Mouse (Mus musculus): ENCODE results near the gene Tirap. TPM values are rescaled to one million over a fixed set of nuclear protein-coding genes. Genes with fewer than 3 reads are reported as not detected.
"Not testable (repeated sequence)": the region's sequence is repeated elsewhere in the genome, so short reads cannot be mapped to it uniquely, and the experiment has no call there.

Tirap gene
- total RNA-seq, 1 experiment from 2014 or later = 5.9 TPM

DNA sequence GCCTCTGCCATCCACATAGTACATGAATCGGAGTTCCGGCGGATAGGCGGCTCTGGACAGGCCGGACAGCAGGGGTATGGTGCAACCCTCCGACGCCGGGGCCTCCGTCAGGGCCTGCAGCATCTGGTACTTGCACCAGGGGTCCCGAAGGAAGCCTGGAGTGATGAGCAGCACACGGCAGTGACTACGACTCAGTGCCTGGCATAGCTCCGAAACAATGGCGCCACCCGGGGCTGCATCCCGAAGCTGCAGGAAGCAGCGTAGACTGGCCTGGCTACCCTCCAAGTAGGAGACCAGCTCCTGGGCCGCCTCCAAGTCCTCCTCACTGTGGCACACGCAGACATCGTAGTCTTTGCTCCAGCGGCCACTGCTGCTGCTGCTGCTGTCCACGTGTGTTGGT is 11.4 kb downstream of the Tirap start:
- peak; percentile 62 for DNase-seq

DNA sequence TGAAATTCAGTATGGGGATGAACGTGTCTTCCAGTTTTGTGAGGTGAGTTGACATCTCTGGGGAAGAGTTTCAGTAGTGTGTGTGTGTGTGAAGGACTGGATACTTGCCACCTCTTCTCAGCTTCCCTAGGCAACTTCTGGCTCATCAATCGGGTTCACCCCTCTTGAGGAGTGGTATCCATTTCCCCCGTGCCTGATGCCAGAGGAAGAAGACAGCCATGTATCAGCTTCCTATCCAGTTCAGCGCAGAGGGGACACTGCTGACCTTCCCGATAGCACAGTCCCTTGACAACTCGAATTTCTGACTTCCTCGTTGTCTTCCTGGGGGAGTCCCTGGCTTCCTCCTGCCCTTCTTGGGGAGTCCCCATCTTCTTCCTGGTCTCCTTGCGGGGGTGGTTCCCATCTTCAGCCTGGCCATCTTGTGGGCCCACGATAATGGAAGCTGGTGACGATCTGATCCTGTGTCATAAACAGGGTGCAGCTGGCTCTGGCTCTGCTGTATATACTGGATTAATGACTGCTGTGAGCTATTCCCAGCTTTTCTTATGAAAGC is 12.7 kb downstream of the Tirap start:
- no peak for DNase-seq

DNA sequence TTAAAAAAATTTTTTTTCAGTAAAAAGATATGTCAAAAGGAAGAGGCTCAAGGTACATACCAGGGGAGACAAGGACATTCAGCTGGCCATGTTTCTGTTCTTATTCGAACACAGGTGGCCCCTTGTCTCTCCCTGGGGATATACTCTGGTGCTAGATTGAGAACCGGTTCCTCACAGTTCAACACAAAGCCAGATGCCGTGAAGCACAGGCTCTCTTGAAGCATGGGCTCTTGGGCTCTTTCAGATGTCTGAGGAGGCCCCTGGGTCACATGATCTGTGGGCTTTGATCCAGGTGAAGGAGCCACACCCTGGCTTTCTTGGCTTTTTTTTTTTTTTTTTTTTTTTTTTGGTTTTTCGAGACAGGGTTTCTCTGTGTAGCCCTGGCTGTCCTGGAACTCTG is 13.7 kb downstream of the Tirap start:
- DNase-seq = no peak

DNA sequence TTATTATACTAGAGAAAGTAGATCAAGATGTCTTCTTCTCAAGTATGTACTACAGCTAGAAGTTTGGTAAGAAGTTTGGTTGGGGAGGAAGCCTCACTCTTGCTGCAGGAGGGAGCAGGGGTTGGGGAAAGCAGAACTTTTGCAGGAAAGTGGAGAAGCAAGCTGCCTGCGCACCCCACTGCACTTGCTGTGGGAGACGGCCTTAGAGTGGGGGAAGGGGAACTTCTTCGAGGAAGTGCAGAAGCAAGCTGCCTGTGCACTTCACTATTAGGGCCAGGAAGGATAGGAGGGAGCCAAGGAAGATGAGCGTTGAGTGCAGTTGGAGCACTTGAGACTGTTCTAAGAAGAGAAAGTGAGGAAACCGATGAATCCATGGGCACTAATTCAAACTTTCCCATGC is 16.7 kb downstream of the Tirap start:
- DNase-seq = no peak

DNA sequence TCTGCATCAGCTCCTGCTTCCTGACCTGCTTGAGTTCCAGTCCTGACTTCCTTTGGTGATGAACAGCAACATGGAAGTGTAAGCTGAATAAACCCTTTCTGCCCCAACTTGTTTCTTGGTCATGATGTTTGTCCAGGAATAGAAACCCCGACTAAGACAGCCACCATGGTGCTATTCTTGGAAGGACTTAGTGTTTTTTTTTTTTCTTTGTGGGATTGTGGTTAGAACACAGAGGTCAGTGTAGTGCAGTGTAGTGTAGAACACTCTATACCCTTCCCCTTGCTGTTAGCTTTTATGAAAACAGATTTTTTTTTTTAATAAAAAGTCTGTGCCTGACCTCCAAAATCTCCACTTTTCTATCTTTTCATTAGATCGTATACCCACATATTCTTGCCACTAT is 17.3 kb downstream of the Tirap start:
- DNase-seq = no peak

DNA sequence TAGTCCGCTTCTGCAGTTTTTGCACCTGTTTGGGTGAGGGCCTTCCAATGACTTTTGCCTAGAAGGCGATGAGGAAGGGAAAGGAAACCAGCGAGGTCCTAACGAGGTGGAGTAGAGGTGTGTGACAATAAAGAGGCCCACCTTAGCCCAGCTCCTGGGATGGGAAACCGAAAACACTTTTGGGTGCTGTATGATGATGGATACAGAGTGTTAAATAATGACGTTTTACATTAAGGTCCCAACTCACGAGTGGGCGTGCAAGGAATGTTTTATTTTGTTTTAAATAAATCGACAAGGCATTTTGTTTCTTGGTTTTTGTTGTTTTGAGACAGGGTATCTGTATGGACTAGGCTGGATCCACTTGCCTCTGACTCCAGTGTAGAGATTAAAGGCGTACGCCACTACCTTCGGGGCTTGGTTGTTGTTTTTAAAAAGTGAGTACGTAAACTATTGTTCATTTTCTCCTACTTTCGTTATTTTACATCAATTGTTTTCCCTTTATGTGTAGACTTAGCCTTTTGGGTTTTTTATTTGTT is 23.9 kb downstream of the Tirap start:
- DNase-seq = no peak

DNA sequence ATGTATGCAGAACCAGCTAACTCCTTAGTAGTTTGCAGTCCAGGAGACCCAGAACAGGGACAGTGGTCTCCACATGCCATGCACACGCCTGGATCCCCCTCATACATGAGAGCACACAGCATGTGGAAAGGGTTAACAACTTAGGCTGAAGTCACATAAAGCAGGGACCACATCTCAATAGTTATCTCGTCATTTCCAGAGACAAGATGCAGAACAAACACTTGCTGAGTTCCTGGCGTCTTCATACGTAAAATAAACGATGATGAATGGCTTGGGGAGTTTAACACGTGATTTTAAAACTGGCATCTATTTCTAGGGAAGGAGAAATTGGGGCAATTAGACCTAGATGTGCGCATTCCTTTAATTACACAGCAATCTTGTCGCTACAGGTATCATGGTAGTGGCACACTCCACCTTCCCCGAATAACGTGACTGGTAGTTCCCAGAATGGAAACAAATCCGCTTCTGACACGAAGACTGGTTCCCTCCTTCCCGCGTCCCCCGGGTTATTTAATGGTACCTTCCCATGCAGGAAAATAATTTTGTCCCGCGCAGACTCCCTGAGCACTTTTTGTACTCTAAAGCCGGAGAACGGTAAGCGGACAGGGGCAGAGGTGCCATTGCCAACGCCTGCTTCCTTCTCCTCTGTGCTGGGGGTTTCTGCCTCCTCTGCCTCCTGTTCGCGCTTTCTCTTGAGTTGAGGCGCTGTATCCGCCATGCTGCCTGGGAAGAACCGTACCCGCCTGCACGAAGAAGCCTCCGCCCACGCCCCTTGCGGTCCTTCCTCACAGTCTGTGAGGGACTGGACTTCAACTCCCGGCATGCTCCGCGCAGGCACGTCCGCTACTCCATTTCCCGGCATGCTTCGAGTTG is 24.6 kb downstream of the Tirap start, which contains the start of gene Dcps:
TSS of gene Dcps (minus strand) at position 811 of the 873 bp plus-strand sequence.
- DNase-seq = peak; percentile 96

DNA sequence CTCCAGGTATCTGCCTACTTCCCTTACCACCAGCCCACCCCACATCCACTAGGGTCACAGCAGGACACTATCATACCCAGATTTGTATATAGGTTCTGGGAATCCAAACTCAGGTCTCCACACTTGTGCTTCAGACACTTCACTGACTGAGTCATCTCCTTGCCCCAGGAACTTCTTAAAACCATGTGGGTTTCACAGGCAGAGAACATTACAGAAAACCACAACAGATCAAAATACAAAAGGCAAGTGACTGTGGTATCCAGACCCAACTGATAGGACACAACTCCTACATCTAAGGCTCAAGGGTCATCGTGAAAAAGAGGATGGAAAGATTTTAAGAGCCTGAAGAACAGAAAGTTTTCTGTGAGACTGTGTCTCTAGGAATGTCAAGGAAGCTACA is 26.8 kb downstream of the Tirap start:
- DNase-seq = no peak

DNA sequence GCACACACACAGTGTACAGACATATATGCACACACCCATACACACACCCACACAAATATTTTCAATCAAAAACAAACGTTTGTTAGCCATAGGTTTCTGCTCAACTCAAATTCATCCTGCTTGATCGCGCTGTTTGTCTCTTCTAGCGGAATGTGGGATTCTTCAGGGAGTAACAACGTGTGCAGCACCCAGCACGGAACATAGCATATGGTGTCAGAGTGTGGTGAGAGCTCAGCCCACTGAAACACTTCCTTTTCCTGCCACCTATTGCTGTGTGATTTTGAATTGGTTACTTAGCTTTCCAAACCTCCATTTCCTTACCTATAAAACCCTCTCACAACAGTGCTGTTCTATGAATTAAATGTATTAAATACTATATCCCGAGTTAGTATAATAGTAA is 30.0 kb downstream of the Tirap start:
- no peak for DNase-seq

DNA sequence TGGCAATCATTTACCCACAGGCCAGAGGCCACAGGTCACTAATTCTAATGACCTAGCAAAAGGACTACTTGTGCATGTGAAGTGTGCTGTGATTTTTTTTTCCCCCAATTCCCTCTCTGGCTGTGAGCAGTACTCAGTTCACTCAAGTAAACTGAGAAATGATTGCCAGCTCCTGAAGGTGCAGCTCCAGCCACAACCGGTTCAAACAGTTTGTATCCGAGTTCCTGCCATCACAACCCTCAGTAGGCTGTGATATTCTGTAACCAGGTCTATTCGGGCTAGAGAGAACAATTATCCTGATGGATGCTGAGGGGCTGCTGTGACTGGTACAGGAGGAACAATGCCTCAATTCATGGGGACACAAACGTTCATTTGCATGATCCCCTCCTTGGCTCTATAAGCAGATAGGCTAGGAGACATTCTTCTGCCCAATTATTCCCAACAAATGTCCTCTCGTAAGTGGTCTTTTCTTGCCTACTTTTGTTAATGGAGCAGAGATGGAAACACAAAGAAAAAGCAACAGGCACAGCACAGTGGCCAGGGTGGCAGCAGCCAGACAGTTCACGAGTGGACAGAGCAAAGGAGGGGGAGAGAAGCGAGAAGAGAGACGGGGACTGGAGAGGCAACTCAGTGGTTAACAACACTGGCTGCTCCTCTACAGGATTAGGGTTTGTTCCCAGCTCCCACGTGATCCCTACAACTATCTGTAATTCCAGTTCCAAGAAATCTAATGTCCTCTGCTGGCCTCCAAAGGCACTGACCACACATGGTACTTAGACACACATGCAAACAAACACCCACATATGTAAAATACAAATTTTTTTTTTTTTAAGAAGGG is 33.1 kb downstream of the Tirap start:
- no peak for DNase-seq

DNA sequence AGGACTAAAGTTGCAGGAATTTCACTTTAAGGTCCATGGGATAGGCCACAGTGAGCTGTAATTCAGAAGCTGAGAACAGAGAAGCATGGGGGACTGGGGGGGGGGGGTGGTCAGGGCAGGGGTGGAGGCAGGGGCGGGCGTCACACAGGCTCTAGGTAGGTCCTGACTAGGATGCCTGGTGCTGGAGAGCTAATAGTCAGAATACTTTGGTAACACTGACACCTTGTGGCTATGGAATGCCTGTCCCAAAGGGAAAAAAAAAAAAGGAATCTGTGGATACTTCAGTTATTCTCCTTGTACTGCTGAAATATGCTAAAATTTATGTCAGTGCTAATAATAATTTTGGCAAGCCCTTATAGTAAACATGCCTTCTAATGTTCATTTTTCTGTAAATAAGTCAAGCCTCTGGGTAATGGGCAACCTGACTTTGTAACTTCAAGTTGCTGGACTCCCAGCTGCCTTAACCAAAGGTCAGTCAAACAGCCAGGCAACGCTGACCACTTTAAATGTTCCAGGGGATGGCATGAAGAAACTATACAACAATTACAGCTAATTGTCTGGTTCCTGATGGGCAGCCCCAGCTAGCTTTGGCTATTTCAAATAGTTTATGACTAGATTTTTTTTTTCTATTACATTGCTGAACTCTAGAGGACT is 33.8 kb downstream of the Tirap start:
- peak; percentile 51 for DNase-seq

DNA sequence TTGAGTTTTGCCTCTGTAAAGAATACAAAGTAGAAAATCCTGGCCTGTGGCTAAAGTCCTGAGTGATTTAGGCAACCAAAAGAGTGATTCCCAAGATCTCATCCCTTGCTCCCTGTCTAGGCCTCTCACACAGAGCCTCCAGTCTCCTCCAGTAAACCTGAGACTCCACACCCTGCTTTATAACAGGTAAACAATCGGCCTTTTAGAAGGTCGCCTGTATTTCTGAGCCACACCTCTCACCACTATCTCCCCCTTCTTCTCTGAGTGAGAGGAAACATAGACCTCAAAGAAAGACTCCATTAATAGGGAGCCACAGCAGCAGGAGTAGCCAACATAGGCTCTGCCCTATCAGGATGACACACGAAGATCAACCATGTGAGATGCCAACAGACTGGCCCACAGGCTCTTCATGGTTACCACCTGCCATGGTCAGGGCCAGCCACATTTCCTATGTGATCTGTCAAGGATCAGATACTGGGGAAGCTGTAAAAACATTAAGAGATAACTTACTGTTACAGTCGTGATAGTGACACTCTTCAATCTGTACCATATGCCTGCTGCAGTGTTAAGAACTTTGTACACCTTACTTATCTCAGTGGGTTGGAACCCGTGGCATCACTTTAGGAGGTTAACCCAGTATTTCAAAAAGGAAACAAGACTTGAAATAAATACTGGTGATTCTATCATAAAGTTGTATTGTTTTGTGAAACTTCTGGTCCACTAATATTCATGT is 35.8 kb downstream of the Tirap start:
- no peak for DNase-seq

DNA sequence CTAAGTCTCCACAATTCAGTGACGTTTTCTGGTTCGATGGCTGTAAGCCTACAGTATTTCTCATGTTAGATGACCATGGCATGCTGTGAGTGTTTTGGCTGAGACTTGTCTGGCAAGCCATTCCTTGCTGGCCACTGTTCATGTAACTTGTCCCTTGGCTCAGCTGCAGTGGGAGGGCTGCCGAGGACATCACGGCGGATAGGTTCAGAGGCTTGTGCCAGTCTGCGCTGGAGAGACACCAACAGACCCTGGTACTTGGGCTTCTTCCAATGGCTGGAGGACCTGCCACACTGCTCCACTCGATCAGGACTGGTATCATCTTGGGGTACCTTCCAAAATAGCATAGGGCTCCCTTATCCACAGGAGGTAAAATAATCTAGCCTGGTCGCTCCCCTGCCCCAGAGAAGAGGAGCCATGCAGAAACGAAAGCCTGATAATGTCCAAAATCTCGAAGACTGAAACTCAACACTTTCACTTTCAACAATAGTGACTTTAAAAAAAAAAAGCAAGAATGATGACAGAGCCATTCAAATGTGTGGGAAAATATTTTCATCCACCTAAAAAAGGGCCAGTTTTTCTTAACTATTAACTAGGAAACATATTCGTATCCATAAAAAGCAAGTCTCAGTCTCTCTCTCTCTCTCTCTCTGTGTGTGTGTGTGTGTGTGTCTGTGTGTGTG is 36.9 kb downstream of the Tirap start:
- peak; percentile 59 for DNase-seq

DNA sequence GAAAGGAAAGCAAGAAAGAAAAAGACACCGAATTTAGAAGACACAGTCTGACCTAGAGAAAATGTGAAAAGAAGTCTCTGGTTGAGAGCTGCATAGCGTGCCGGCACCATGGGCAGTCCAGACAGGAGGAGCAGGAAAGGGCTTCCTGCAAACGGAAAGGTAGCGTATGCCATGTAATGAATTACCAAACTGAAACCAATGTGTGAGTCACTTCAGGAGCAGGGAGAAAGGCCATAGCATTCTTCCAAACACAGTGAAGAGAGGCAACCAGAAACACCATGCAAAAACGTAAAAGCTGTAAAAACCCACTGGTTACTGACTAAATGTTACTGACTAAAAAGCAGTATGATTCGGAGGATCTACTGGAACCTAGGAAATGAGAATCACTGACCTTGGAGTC is 38.4 kb downstream of the Tirap start:
- no peak for DNase-seq

DNA sequence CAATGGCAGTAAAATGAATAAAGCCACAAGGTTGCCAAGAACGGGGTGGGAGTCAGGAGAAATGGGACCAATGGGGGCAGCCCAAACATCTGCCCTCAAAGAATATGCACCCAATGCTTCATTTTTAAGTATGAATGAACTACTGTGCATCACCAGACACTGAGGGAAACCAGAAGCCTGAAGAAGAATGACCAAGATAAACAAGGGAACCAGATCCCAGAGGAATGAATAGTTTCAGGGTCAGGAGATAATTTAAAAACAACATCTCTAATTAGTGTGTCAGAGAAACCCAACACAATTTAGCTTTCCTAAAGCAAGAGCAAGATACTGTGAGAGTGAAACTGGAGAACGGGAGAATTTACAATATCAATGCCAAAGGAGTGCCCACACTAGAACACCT is 39.4 kb downstream of the Tirap start:
- DNase-seq = no peak

DNA sequence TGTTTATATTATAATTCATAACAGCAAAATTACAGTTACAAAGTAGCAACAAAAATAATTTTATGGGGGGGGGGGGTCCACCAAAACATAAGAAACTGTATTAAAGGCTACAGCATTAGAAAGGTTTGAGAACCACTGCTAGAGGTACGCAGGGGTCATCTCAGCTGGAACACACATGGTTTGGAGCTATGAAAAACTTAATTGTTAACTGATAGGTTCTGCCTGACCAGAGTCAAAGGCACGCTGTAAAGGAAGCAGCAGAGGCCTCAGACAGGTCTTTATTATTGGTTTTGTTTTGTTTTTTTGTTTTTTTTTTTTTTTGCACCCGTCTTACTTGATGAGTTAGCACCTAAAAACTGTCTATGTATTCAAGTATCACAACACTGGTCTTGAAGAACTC is 41.6 kb downstream of the Tirap start:
- DNase-seq = no peak

DNA sequence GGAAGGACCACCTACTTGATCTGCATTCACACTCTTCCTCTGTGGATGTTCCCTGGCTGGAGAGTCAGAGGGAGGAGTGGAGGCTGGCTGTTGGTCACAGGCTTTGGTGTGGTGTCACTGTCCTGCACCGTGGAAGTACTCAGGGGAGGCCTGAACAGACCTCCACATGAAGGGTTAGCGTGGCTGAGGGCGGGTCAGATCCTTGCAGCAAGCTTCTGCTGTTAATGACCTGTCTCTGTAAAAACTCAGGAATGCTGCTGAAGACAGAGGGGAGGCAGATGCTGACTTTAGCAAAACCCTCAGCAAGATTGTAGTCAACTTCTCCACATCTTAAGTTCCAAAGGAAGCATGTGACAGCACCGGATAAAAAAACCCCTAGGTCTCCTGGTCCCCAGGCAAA is 43.2 kb downstream of the Tirap start:
- no peak for DNase-seq

DNA sequence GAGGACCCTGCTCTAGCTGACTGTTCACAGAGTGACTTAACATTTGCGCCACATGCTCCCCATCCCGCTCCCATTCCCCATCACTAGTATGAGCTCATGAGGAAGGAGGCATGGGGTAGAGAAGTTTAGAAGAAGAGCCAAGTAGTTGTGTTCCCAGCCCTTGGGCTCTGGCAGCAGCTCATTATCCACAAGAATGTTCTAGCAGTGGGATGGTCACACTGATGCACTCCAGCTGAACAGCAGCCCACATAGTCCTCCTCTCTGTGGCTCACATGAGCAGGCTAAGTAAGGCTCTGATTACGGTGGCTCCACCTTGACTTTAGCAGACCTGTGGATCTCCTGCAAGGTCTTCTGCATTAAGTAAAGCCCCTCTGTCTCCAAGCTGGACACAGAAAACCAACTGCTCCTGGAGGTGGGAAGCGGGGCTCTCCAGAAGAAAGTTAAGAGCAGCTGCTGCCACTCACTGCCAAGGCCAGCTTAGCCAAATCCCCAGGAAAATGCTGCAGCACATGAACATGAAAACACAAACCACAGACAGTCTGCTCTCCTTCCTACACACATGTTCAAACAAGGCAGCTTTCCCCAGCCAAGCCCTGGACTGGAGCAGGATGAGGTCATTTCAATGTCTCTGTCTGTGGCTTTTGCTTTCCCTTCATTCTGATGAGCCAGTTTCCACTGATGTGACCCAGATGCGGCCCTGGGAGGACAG is 43.9 kb downstream of the Tirap start:
- no peak for DNase-seq

DNA sequence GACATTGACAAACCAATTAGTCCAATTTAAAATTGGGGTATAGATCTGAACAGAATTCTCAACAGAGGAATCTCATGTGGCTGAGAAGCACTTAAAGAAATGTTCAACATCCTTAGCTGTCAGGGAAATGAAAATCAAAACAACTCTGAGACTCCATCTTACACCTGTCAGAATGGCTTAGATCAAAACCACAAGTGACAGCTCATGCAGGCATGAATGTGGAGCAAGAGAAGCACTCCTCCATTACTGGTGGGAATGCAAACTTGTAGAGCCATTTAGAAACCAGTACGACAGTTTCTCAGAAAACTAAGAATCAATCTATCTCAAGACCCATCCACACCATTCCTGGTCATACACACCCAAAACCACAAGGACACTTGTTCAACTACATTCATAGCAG is 47.2 kb downstream of the Tirap start:
- no peak for DNase-seq

DNA sequence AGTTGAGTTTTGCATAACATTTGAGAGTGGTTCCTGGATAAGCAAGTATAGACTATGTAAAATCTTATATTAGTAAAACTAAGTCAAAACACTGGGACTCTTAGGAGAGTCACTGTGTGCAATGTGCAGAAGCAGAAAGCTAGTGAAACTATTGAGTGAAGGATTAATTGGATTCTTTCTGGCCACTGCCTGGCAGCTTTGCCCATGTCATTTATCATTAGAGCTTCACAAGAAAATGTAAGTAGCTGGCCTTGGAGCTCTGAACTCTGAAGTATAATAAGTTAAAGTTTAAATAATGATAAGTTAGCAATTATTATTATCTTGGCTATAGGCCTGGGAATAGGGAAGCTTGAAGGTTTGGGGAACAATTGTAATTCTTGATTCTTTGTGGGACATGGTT is 51.3 kb downstream of the Tirap start:
- not testable (repeated sequence) for DNase-seq
